Mouse (Mus musculus) lung, adult 2 months (tissue): ENCODE results near the gene Mapkapk3.

ENCODE experiments used
- CTCF ChIP-seq: fragments of 200-500 bp; IDR thresholded peaks from 2 replicates; pipeline ENCODE4 v1.5.1; 2011; ENCODE audit warnings: mild to moderate bottlenecking, low read length, control low read depth; ENCODE audit not compliant: insufficient read depth
- POLR2A ChIP-seq: fragments of 200-500 bp; IDR thresholded peaks from 2 replicates; pipeline ENCODE4 v1.6.1; 2011; ENCODE audit warnings: low read depth, mild to moderate bottlenecking, control low read depth, low read length, borderline replicate concordance; ENCODE audit errors: extremely low read depth

GRCm38 (mm10) chr9:107298876-107299275, 9.2 kb upstream of the Mapkapk3 start:
- TF ChIP-seq CTCF (no peak), POLR2A (no peak)
